Mouse (Mus musculus) midbrain, embryonic 10.5 days (tissue): ENCODE measurements around the gene Max. TPM values are rescaled to one million over a fixed set of nuclear protein-coding genes. Genes with fewer than 3 reads are reported as not detected.

ENCODE experiments used
- DNase-seq: peaks from one replicate; pipeline ENCODE4 v3.0.0-alpha.2; 2017; ENCODE audit warnings: low spot score
- H3K27ac ChIP-seq: fragments of 300-500 bp; sonication (generic); replicated peaks from 2 replicates; pipeline ENCODE4 v1.5.1; 2016; ENCODE audit warnings: mild to moderate bottlenecking
- H3K27me3 ChIP-seq: fragments of 300-500 bp; sonication (generic); 2 replicates; pipeline ENCODE4 v1.6.1; 2016; ENCODE audit warnings: low read depth, mild to moderate bottlenecking; ENCODE audit not compliant: poor library complexity, severe bottlenecking
- H3K36me3 ChIP-seq: fragments of 300-500 bp; sonication (generic); 2 replicates; pipeline ENCODE4 v1.6.1; 2016; ENCODE audit warnings: mild to moderate bottlenecking, moderate library complexity
- H3K4me1 ChIP-seq: fragments of 300-500 bp; sonication (generic); 2 replicates; pipeline ENCODE4 v1.6.1; 2016
- H3K4me3 ChIP-seq: fragments of 300-500 bp; sonication (generic); 2 replicates; pipeline ENCODE4 v1.5.1; 2016; ENCODE audit warnings: mild to moderate bottlenecking, moderate library complexity
- H3K9me3 ChIP-seq: fragments of 300-500 bp; sonication (generic); replicated peaks from 2 replicates; pipeline ENCODE4 v1.6.1; 2016; ENCODE audit warnings: mild to moderate bottlenecking
- WGBS: fragments of 180-500 bp; shearing (Covaris S2); methylation state at CpG from one replicate; pipeline ENCODE4 v1.1.7; 2016; 5-methylcytosine and 5-hydroxymethylcytosine counted together
- polyA plus RNA-seq: library from polyadenylated mRNA; unstranded; fragments of >200 nt; fragmentation: Nextera tagmentation; extraction: Ambion mirVana; gene quantifications from 2 replicates; pipeline ENCODE4 v1.2.1, GENCODE M21; 2016

Max gene
- polyA plus RNA-seq, 1 experiment from 2014 or later = 11.3 TPM

- 94% methylated on average over 11 of the region's 11 CpGs for WGBS
Observed at GRCm38 (mm10) chr12:76889404-76890184, 72.4 kb downstream of the Max start.

GRCm38 (mm10) chr12:76887941-76888340 lies 74.1 kb downstream of the Max start:
- no peak for DNase-seq
- peaks cover 42% of the 10 kb centered on the region for H3K36me3 ChIP-seq
- H3K27ac ChIP-seq = no peak overlapping the region
- no peaks in the 10 kb centered on the region for H3K9me3 ChIP-seq
- no peak overlapping the region for H3K4me3 ChIP-seq
- H3K4me1 ChIP-seq = no peaks in the 10 kb centered on the region
- 93% methylated on average over 12 of the region's 12 CpGs for WGBS
- no peaks in the 10 kb centered on the region for H3K27me3 ChIP-seq

More at GRCm38 (mm10) chr12:76889404-76890184, 72.4 kb downstream of the Max start:
- no peak for DNase-seq
- Histone ChIP-seq H3K27ac (no peak overlapping the region), H3K36me3 (peaks cover 36% of the 10 kb centered on the region), H3K4me1 (peaks cover 6% of the 10 kb centered on the region; the same call in 1 of the 2 replicates), H3K4me3 (no peak overlapping the region), H3K27me3 (no peaks in the 10 kb centered on the region), H3K9me3 (no peaks in the 10 kb centered on the region)

Other genes starting within 250 kb of the Max start
- 117 and 123 TPM in 2 replicates for gene Churc1, start 196.7 kb downstream of the Max start, polyA plus RNA-seq
- gene Fntb, start 196.6 kb downstream of the Max start, polyA plus RNA-seq = 49.4 and 49.9 TPM in 2 replicates
- not detected in 2 replicates for gene Gpx2, start 166.6 kb downstream of the Max start, polyA plus RNA-seq
- 14.5 and 14.6 TPM in 2 replicates for gene Rab15, start 139.3 kb downstream of the Max start, polyA plus RNA-seq